Mouse (Mus musculus) cortical plate, adult 2 months (tissue): Measurements from ENCODE around the gene Prkce.

ENCODE experiments used
- CTCF ChIP-seq: fragments of 200-500 bp; IDR thresholded peaks from 2 replicates; pipeline ENCODE4 v1.5.1; 2011; ENCODE audit warnings: mild to moderate bottlenecking, control low read depth, low read length; ENCODE audit not compliant: insufficient read depth; ENCODE audit errors: extremely low read depth
- POLR2A ChIP-seq: fragments of 200-500 bp; IDR thresholded peaks from 2 replicates; pipeline ENCODE4 v1.6.1; 2011; ENCODE audit warnings: mild to moderate bottlenecking, low read length, control low read depth; ENCODE audit not compliant: insufficient read depth; ENCODE audit errors: extremely low read depth

- no peak for TF ChIP-seq CTCF
- TF ChIP-seq POLR2A, result peak; percentile 0; the same call in 1 of the 2 replicates
These were observed 237.4 kb downstream of the Prkce start for GRCm38 (mm10) chr17:86404795-86405501.
